Mouse (Mus musculus): ENCODE measurements around the gene Ksr1. TPM values are rescaled to one million over a fixed set of nuclear protein-coding genes. Genes with fewer than 3 reads are reported as not detected.

Gene Ksr1
- polyA plus RNA-seq, 1 experiment, result 20.6 TPM

DNA sequence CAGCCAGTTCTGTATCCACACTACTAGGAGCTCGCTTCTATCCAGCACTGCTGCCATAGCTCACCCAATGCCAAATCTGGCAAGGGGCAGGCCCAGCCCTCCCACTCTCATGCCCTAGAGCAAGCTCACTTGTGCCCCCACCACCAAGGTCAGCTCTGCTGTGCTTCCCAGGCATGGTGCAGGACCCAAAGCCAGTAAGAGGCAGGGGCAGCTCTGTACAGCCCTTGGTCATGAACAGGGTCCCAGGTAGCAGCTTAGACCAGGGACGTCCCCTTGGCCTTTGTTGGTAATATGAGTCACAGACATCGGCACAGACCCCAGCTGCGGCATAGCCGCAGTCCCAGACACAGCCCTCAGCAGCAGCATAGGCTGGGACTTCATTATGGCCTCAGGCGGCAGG, 13.9 kb upstream of the Ksr1 start:
- Histone ChIP-seq H3K4me3 (no peak overlapping the region), H3ac (ENCODE audit: control insufficient read depth, insufficient read length) (no peak overlapping the region), H3K79me2 (ENCODE audit: control insufficient read depth, insufficient read depth) (no peaks in the 10 kb centered on the region), H3K4me2 (ENCODE audit: low read depth) (no peak overlapping the region), H3K27me3 (ENCODE audit: control insufficient read depth, insufficient read depth, insufficient read length) (peaks cover 11% of the 10 kb centered on the region), H3K36me3 (ENCODE audit: control insufficient read depth, insufficient read depth) (no peaks in the 10 kb centered on the region)
- no peak for TF ChIP-seq CEBPB (IDR thresholded peaks at IDR 0.05; ENCODE audit: insufficient read depth, poor library complexity, severe bottlenecking)
- no peak for TF ChIP-seq REST (IDR thresholded peaks at IDR 0.05; ENCODE audit: insufficient read depth, insufficient read length)
- no peak for TF ChIP-seq MYOG (IDR thresholded peaks at IDR 0.05; ENCODE audit: control insufficient read depth in 1 of 3, insufficient read depth in 1 of 3, insufficient read length in 2 of 3, low read depth in 2 of 3)
- no peak for TF ChIP-seq POLR2AphosphoS2 (IDR thresholded peaks at IDR 0.05; ENCODE audit: insufficient read length, low read depth)
- no peak for TF ChIP-seq POLR2A (IDR thresholded peaks at IDR 0.05; ENCODE audit: insufficient read length, low read depth)
- TF ChIP-seq MYOD1 (IDR thresholded peaks at IDR 0.05; ENCODE audit: control insufficient read depth in 1 of 3, insufficient read length in 2 of 3, low read depth in 2 of 3), result no peak
- no peak for TF ChIP-seq SRF (IDR thresholded peaks at IDR 0.05; ENCODE audit: control insufficient read depth, insufficient read length, low read depth)
- TF ChIP-seq E2F4 (IDR thresholded peaks at IDR 0.05; ENCODE audit: insufficient read depth), result no peak
- TF ChIP-seq USF1 (IDR thresholded peaks at IDR 0.05; ENCODE audit: low read depth), result no peak
- no peak for TF ChIP-seq TCF3 (IDR thresholded peaks at IDR 0.05; ENCODE audit: insufficient read length, low read depth)
- TF ChIP-seq TCF12 (IDR thresholded peaks at IDR 0.05; ENCODE audit: insufficient read depth, poor library complexity, severe bottlenecking), result no peak
- no peak for TF ChIP-seq MAX (IDR thresholded peaks at IDR 0.05; ENCODE audit: low read depth)

DNA sequence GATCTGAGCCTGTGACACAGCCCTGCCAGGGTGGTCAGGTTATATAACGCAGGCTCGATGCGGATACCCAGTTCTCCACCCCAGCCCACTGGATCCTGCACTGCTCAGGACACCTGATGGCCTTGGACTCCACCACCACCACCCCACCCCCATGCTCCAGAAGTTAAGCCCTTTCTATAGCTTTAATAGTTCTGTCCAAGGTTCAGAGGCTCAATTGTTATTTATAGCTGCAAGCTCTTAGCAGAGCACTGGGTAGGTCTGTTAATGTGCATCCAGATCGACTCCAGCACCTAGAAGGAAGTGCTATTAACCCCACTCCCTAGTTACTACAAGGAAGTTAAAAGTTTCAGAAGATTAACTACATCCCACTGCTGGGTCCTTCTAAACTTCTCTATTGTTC, 11.5 kb upstream of the Ksr1 start:
- no peaks in the 10 kb centered on the region for H3K79me2 ChIP-seq (ENCODE audit: control insufficient read depth, insufficient read depth)
- no peak overlapping the region for H3ac ChIP-seq (ENCODE audit: control insufficient read depth, insufficient read length)
- TF ChIP-seq TCF12 (IDR thresholded peaks at IDR 0.05; ENCODE audit: insufficient read depth, poor library complexity, severe bottlenecking) (no peak), REST (IDR thresholded peaks at IDR 0.05; ENCODE audit: insufficient read depth, insufficient read length) (no peak), E2F4 (IDR thresholded peaks at IDR 0.05; ENCODE audit: insufficient read depth) (no peak), MAX (IDR thresholded peaks at IDR 0.05; ENCODE audit: low read depth) (no peak), POLR2AphosphoS2 (IDR thresholded peaks at IDR 0.05; ENCODE audit: insufficient read length, low read depth) (no peak), USF1 (IDR thresholded peaks at IDR 0.05; ENCODE audit: low read depth) (no peak), POLR2A (IDR thresholded peaks at IDR 0.05; ENCODE audit: insufficient read length, low read depth) (no peak), MYOD1 (IDR thresholded peaks at IDR 0.05; ENCODE audit: control insufficient read depth in 1 of 3, insufficient read length in 2 of 3, low read depth in 2 of 3) (no peak), TCF3 (IDR thresholded peaks at IDR 0.05; ENCODE audit: insufficient read length, low read depth) (no peak), CEBPB (IDR thresholded peaks at IDR 0.05; ENCODE audit: insufficient read depth, poor library complexity, severe bottlenecking) (no peak), MYOG (IDR thresholded peaks at IDR 0.05; ENCODE audit: control insufficient read depth in 1 of 3, insufficient read depth in 1 of 3, insufficient read length in 2 of 3, low read depth in 2 of 3) (no peak)
- peaks cover 12% of the 10 kb centered on the region for H3K27me3 ChIP-seq (ENCODE audit: control insufficient read depth, insufficient read depth, insufficient read length)
- no peak overlapping the region for H3K4me2 ChIP-seq (ENCODE audit: low read depth)
- no peak overlapping the region for H3K4me3 ChIP-seq
- H3K36me3 ChIP-seq (ENCODE audit: control insufficient read depth, insufficient read depth), result no peaks in the 10 kb centered on the region

DNA sequence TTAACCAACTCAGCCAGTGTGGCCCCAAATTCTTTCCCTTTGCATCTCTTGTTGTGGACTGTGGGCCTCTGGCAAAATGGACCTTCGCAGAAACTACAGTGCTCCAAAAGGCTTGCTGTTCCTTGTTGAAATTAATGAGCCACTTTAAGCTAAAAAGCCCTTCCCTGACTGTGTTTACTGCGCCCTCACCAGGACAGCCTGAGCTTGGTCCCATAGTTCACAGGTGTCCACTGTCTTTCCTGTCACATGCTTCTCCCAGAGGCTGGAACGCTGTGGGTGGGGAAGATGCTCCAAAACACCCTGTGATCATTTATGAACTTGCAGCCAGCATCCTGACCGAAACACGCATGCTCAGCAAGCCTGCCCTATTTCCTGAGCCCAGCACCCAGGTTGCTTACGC, 9.1 kb upstream of the Ksr1 start:
- Histone ChIP-seq H3K36me3 (ENCODE audit: control insufficient read depth, insufficient read depth) (no peaks in the 10 kb centered on the region), H3K79me2 (ENCODE audit: control insufficient read depth, insufficient read depth) (no peaks in the 10 kb centered on the region), H3ac (ENCODE audit: control insufficient read depth, insufficient read length) (no peak overlapping the region), H3K27me3 (ENCODE audit: control insufficient read depth, insufficient read depth, insufficient read length) (peaks cover 12% of the 10 kb centered on the region), H3K4me3 (no peak overlapping the region), H3K4me2 (ENCODE audit: low read depth) (no peak overlapping the region)
- TF ChIP-seq MYOG (IDR thresholded peaks at IDR 0.05; ENCODE audit: control insufficient read depth in 1 of 3, insufficient read depth in 1 of 3, insufficient read length in 2 of 3, low read depth in 2 of 3), result no peak
- TF ChIP-seq MAX (IDR thresholded peaks at IDR 0.05; ENCODE audit: low read depth), result no peak
- TF ChIP-seq TCF3 (IDR thresholded peaks at IDR 0.05; ENCODE audit: insufficient read length, low read depth), result no peak
- no peak for TF ChIP-seq REST (IDR thresholded peaks at IDR 0.05; ENCODE audit: insufficient read depth, insufficient read length)
- TF ChIP-seq TCF12 (IDR thresholded peaks at IDR 0.05; ENCODE audit: insufficient read depth, poor library complexity, severe bottlenecking), result no peak
- no peak for TF ChIP-seq POLR2A (IDR thresholded peaks at IDR 0.05; ENCODE audit: insufficient read length, low read depth)
- TF ChIP-seq CEBPB (IDR thresholded peaks at IDR 0.05; ENCODE audit: insufficient read depth, poor library complexity, severe bottlenecking), result no peak
- no peak for TF ChIP-seq USF1 (IDR thresholded peaks at IDR 0.05; ENCODE audit: low read depth)
- TF ChIP-seq E2F4 (IDR thresholded peaks at IDR 0.05; ENCODE audit: insufficient read depth), result no peak
- no peak for TF ChIP-seq MYOD1 (IDR thresholded peaks at IDR 0.05; ENCODE audit: control insufficient read depth in 1 of 3, insufficient read length in 2 of 3, low read depth in 2 of 3)
- no peak for TF ChIP-seq POLR2AphosphoS2 (IDR thresholded peaks at IDR 0.05; ENCODE audit: insufficient read length, low read depth)
- no peak for TF ChIP-seq SRF (IDR thresholded peaks at IDR 0.05; ENCODE audit: control insufficient read depth, insufficient read length, low read depth)

DNA sequence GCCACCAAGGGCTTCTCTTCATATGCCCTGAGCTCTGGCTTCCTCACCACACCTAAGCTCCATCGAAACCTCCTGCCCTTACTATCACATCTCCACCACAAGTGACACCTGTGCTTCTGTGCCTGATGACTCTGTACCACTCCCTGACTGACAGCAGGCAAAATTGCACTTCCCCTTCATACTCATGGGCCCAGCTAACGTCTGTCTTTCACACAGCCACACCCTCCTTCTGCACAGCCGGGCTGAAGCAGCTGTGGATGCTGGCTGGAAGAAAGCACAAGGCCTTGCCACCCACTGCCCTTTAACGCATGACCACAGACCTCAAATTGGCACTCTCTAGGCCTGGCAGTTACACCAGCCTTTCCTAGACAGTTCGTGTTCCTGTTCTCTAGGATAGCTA, 6.5 kb upstream of the Ksr1 start:
- TF ChIP-seq TCF12 (IDR thresholded peaks at IDR 0.05; ENCODE audit: insufficient read depth, poor library complexity, severe bottlenecking), result peak; percentile 72
- TF ChIP-seq MYOD1 (IDR thresholded peaks at IDR 0.05; ENCODE audit: control insufficient read depth in 1 of 3, insufficient read length in 2 of 3, low read depth in 2 of 3), result peak; percentile 36 to 98 (median 90)
- TF ChIP-seq TCF3 (IDR thresholded peaks at IDR 0.05; ENCODE audit: insufficient read length, low read depth), result peak; percentile 94
- peak; percentile 91 to 100 (median 92) for TF ChIP-seq MYOG (IDR thresholded peaks at IDR 0.05; ENCODE audit: control insufficient read depth in 1 of 3, insufficient read depth in 1 of 3, insufficient read length in 2 of 3, low read depth in 2 of 3)
- no peak for TF ChIP-seq POLR2AphosphoS2 (IDR thresholded peaks at IDR 0.05; ENCODE audit: insufficient read length, low read depth)
- Histone ChIP-seq H3ac (ENCODE audit: control insufficient read depth, insufficient read length) (no peak overlapping the region), H3K36me3 (ENCODE audit: control insufficient read depth, insufficient read depth) (no peaks in the 10 kb centered on the region), H3K27me3 (ENCODE audit: control insufficient read depth, insufficient read depth, insufficient read length) (peaks cover 12% of the 10 kb centered on the region), H3K79me2 (ENCODE audit: control insufficient read depth, insufficient read depth) (no peaks in the 10 kb centered on the region), H3K4me2 (ENCODE audit: low read depth) (no peak overlapping the region), H3K4me3 (no peak overlapping the region)

DNA sequence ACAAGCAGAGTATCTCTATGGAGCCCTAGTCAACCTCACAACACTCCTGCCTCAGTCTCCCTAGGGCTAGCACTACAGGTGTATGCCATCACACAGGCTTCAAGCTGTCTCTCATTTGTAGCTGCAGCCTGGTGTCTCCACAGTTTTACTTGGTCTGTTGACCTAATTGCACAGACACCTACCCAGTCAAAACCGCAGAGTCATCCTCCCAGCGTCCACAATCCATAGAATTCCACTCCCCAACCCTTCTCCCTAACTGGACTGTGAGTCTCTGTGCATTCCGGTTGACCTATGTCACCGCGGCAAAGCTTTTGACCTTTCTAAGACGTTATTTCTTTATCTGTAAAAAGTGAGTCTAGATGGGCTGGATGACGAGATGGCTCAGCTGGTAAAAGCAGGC, 5.7 kb upstream of the Ksr1 start:
- peaks cover 9% of the 10 kb centered on the region for H3K27me3 ChIP-seq (ENCODE audit: control insufficient read depth, insufficient read depth, insufficient read length)
- no peaks in the 10 kb centered on the region for H3K36me3 ChIP-seq (ENCODE audit: control insufficient read depth, insufficient read depth)
- H3K79me2 ChIP-seq (ENCODE audit: control insufficient read depth, insufficient read depth), result no peaks in the 10 kb centered on the region
- H3ac ChIP-seq (ENCODE audit: control insufficient read depth, insufficient read length), result no peak overlapping the region
- TF ChIP-seq SRF (IDR thresholded peaks at IDR 0.05; ENCODE audit: control insufficient read depth, insufficient read length, low read depth) (no peak), MAX (IDR thresholded peaks at IDR 0.05; ENCODE audit: low read depth) (no peak), USF1 (IDR thresholded peaks at IDR 0.05; ENCODE audit: low read depth) (no peak), CEBPB (IDR thresholded peaks at IDR 0.05; ENCODE audit: insufficient read depth, poor library complexity, severe bottlenecking) (no peak), MYOD1 (IDR thresholded peaks at IDR 0.05; ENCODE audit: control insufficient read depth in 1 of 3, insufficient read length in 2 of 3, low read depth in 2 of 3) (no peak), POLR2A (IDR thresholded peaks at IDR 0.05; ENCODE audit: insufficient read length, low read depth) (no peak), TCF3 (IDR thresholded peaks at IDR 0.05; ENCODE audit: insufficient read length, low read depth) (no peak), MYOG (IDR thresholded peaks at IDR 0.05; ENCODE audit: control insufficient read depth in 1 of 3, insufficient read depth in 1 of 3, insufficient read length in 2 of 3, low read depth in 2 of 3) (no peak), TCF12 (IDR thresholded peaks at IDR 0.05; ENCODE audit: insufficient read depth, poor library complexity, severe bottlenecking) (no peak), POLR2AphosphoS2 (IDR thresholded peaks at IDR 0.05; ENCODE audit: insufficient read length, low read depth) (no peak), REST (IDR thresholded peaks at IDR 0.05; ENCODE audit: insufficient read depth, insufficient read length) (no peak), E2F4 (IDR thresholded peaks at IDR 0.05; ENCODE audit: insufficient read depth) (no peak)
- H3K4me2 ChIP-seq (ENCODE audit: low read depth), result no peak overlapping the region
- H3K4me3 ChIP-seq, result no peak overlapping the region
